ENCODE assay signal across 1 mouse cellular context in genomic region chr11:97648541-97648940, GRCm38 (mm10). TPM values are rescaled to one million over a fixed set of nuclear protein-coding genes. Genes with fewer than 3 reads are reported as not detected.
"Had no signal": no experiment of that assay in that cellular context is flagged by ENCODE, and none has a peak within 500 bp of the region (broad histone marks: within the 10 kb centered on the region; RNA-seq: fewer than 3 reads in every experiment).

No protein-coding gene starts in this region.

RNA-seq across cellular contexts. Expression of gene Cisd3, which starts 37.1 kb away (rescaled TPM):
- polyA plus RNA-seq: erythroblast, embryonic 14.5 days had no signal
